Mouse (Mus musculus): ENCODE data around the gene Lrrc56. TPM values are rescaled to one million over a fixed set of nuclear protein-coding genes. Genes with fewer than 3 reads are reported as not detected.

Gene Lrrc56
- polyA plus RNA-seq, 1 experiment: 5.5 TPM

- DNase-seq (ENCODE audit: low read depth in 1 of 2, low spot score in 2 of 2): no peak
- 89% methylated on average over 3 of the region's 3 CpGs for WGBS
- Histone ChIP-seq H3K27me3 (ENCODE audit: control insufficient read depth, insufficient read depth, low read length) (no peaks in the 10 kb centered on the region), H3K27ac (ENCODE audit: insufficient read depth, low read length) (no peak overlapping the region), H3K36me3 (ENCODE audit: control insufficient read depth, insufficient read depth, low read length) (peaks cover 21% of the 10 kb centered on the region), H3K4me1 (ENCODE audit: control insufficient read depth, insufficient read depth, insufficient read length) (peaks cover 9% of the 10 kb centered on the region; the same call in 1 of the 2 replicates), H3K4me3 (ENCODE audit: extremely low read depth, insufficient read depth, insufficient read length) (no peak overlapping the region)
- no peak for TF ChIP-seq CTCF (IDR thresholded peaks at IDR 0.05; ENCODE audit: extremely low read depth, insufficient read depth, insufficient read length, insufficient replicate concordance)
- TF ChIP-seq POLR2A (IDR thresholded peaks at IDR 0.05; ENCODE audit: low read depth, low read length): no peak
Measured at GRCm38 (mm10) chr7:141190220-141190619, 3.7 kb upstream of the Lrrc56 start.

GRCm38 (mm10) chr7:141191036-141191435, 2.9 kb upstream of the Lrrc56 start:
- DNase-seq (ENCODE audit: low read depth in 1 of 2, low spot score in 2 of 2): no peak
- H3K27ac ChIP-seq (ENCODE audit: insufficient read depth, low read length): no peak overlapping the region
- 95% methylated on average over 14 of the region's 14 CpGs for WGBS

GRCm38 (mm10) chr7:141191796-141192685, 1.9 kb upstream of the Lrrc56 start:
- Histone ChIP-seq H3K36me3 (ENCODE audit: control insufficient read depth, insufficient read depth, low read length) (peaks cover 21% of the 10 kb centered on the region), H3K4me1 (ENCODE audit: control insufficient read depth, insufficient read depth, insufficient read length) (peaks cover 9% of the 10 kb centered on the region; the same call in 1 of the 2 replicates), H3K4me3 (ENCODE audit: extremely low read depth, insufficient read depth, insufficient read length) (no peak overlapping the region), H3K27me3 (ENCODE audit: control insufficient read depth, insufficient read depth, low read length) (no peaks in the 10 kb centered on the region), H3K27ac (ENCODE audit: insufficient read depth, low read length) (no peak overlapping the region)
- WGBS: 95% methylated on average over 24 of the region's 24 CpGs
- TF ChIP-seq CTCF (IDR thresholded peaks at IDR 0.05; ENCODE audit: extremely low read depth, insufficient read depth, insufficient read length, insufficient replicate concordance): no peak
- TF ChIP-seq POLR2A (IDR thresholded peaks at IDR 0.05; ENCODE audit: low read depth, low read length): no peak
- DNase-seq (ENCODE audit: low read depth in 1 of 2, low spot score in 2 of 2): no peak

More at GRCm38 (mm10) chr7:141191036-141191435, 2.9 kb upstream of the Lrrc56 start:
- H3K36me3 ChIP-seq (ENCODE audit: control insufficient read depth, insufficient read depth, low read length): peaks cover 21% of the 10 kb centered on the region
- no peak for TF ChIP-seq CTCF (IDR thresholded peaks at IDR 0.05; ENCODE audit: extremely low read depth, insufficient read depth, insufficient read length, insufficient replicate concordance)
- no peak overlapping the region for H3K4me3 ChIP-seq (ENCODE audit: extremely low read depth, insufficient read depth, insufficient read length)
- H3K4me1 ChIP-seq (ENCODE audit: control insufficient read depth, insufficient read depth, insufficient read length): peaks cover 9% of the 10 kb centered on the region; the same call in 1 of the 2 replicates
- no peaks in the 10 kb centered on the region for H3K27me3 ChIP-seq (ENCODE audit: control insufficient read depth, insufficient read depth, low read length)

GRCm38 (mm10) chr7:141192776-141193347, 1.1 kb upstream of the Lrrc56 start:
- Histone ChIP-seq H3K27ac (ENCODE audit: insufficient read depth, low read length) (no peak overlapping the region), H3K36me3 (ENCODE audit: control insufficient read depth, insufficient read depth, low read length) (peaks cover 21% of the 10 kb centered on the region), H3K4me3 (ENCODE audit: extremely low read depth, insufficient read depth, insufficient read length) (peak overlapping the region; percentile 68), H3K27me3 (ENCODE audit: control insufficient read depth, insufficient read depth, low read length) (no peaks in the 10 kb centered on the region), H3K4me1 (ENCODE audit: control insufficient read depth, insufficient read depth, insufficient read length) (peaks cover 9% of the 10 kb centered on the region; the same call in 1 of the 2 replicates)
- 38% methylated on average over 12 of the region's 12 CpGs for WGBS
- no peak for DNase-seq (ENCODE audit: low read depth in 1 of 2, low spot score in 2 of 2)
- TF ChIP-seq CTCF (IDR thresholded peaks at IDR 0.05; ENCODE audit: extremely low read depth, insufficient read depth, insufficient read length, insufficient replicate concordance) (no peak), POLR2A (IDR thresholded peaks at IDR 0.05; ENCODE audit: low read depth, low read length) (no peak)

- Histone ChIP-seq H3K4me3 (ENCODE audit: extremely low read depth, insufficient read depth, insufficient read length) (peak overlapping the region; percentile 68), H3K4me1 (ENCODE audit: control insufficient read depth, insufficient read depth, insufficient read length) (peaks cover 9% of the 10 kb centered on the region; the same call in 1 of the 2 replicates), H3K27ac (ENCODE audit: insufficient read depth, low read length) (peak overlapping the region; percentile 34; the same call in 1 of the 2 replicates), H3K36me3 (ENCODE audit: control insufficient read depth, insufficient read depth, low read length) (peaks cover 21% of the 10 kb centered on the region), H3K27me3 (ENCODE audit: control insufficient read depth, insufficient read depth, low read length) (no peaks in the 10 kb centered on the region)
- TF ChIP-seq POLR2A (IDR thresholded peaks at IDR 0.05; ENCODE audit: low read depth, low read length) (no peak), CTCF (IDR thresholded peaks at IDR 0.05; ENCODE audit: extremely low read depth, insufficient read depth, insufficient read length, insufficient replicate concordance) (no peak)
- DNase-seq (ENCODE audit: low read depth in 1 of 2, low spot score in 2 of 2): peak in 1 of 2 experiments; percentile 26
- 1% methylated on average over 43 of the region's 43 CpGs for WGBS
Measured at GRCm38 (mm10) chr7:141193348-141193856, 555 bp upstream of the Lrrc56 start.

- TF ChIP-seq CTCF (IDR thresholded peaks at IDR 0.05; ENCODE audit: extremely low read depth, insufficient read depth, insufficient read length, insufficient replicate concordance) (no peak), POLR2A (IDR thresholded peaks at IDR 0.05; ENCODE audit: low read depth, low read length) (no peak)
- H3K4me1 ChIP-seq (ENCODE audit: control insufficient read depth, insufficient read depth, insufficient read length): peaks cover 9% of the 10 kb centered on the region; the same call in 1 of the 2 replicates
Measured at GRCm38 (mm10) chr7:141194409-141194808, 452 bp downstream of the Lrrc56 start.

More at GRCm38 (mm10) chr7:141194409-141194808, 452 bp downstream of the Lrrc56 start:
- no peak for DNase-seq (ENCODE audit: low read depth in 1 of 2, low spot score in 2 of 2)
- peaks cover 18% of the 10 kb centered on the region for H3K36me3 ChIP-seq (ENCODE audit: control insufficient read depth, insufficient read depth, low read length)
- H3K4me3 ChIP-seq (ENCODE audit: extremely low read depth, insufficient read depth, insufficient read length): peak overlapping the region; percentile 79
- H3K27me3 ChIP-seq (ENCODE audit: control insufficient read depth, insufficient read depth, low read length): no peaks in the 10 kb centered on the region
- under 1% methylated on average over 23 of the region's 23 CpGs for WGBS
- H3K27ac ChIP-seq (ENCODE audit: insufficient read depth, low read length): peak overlapping the region; percentile 87

Data from spleen, adult 2 months (tissue).